Mouse (Mus musculus) stomach, postnatal 0 days (tissue): ENCODE results near the gene Ctsa. TPM values are rescaled to one million over a fixed set of nuclear protein-coding genes. Genes with fewer than 3 reads are reported as not detected.

ENCODE experiments used
- ATAC-seq: fragments of 200-750 bp; cut with Nextera tagmentation; 2 replicates; pipeline ENCODE4 v1.8.0; 2017; ENCODE audit not compliant: low FRiP score, low TSS enrichment
- DNase-seq: peaks from one replicate; pipeline ENCODE4 v3.0.0-alpha.2; 2016; ENCODE audit warnings: low spot score
- H3K27ac ChIP-seq: fragments of 300-500 bp; sonication (generic); replicated peaks from 2 replicates; pipeline ENCODE4 v1.5.1; 2014; ENCODE audit warnings: mild to moderate bottlenecking, control low read depth
- H3K27me3 ChIP-seq: fragments of 300-500 bp; sonication (generic); 2 replicates; pipeline ENCODE4 v1.6.1; 2014; ENCODE audit warnings: low read length; ENCODE audit not compliant: control insufficient read depth, insufficient read depth
- H3K36me3 ChIP-seq: fragments of 300-500 bp; sonication (generic); 2 replicates; pipeline ENCODE4 v1.6.1; 2014; ENCODE audit warnings: low read length, mixed read lengths; ENCODE audit not compliant: control insufficient read depth, insufficient read depth
- H3K4me1 ChIP-seq: fragments of 300-500 bp; sonication (generic); replicated peaks from 2 replicates; pipeline ENCODE4 v1.6.1; 2014; ENCODE audit warnings: antibody characterized with exemption; ENCODE audit not compliant: control insufficient read depth, insufficient read depth
- H3K4me2 ChIP-seq: fragments of 300-500 bp; sonication (generic); replicated peaks from 2 replicates; pipeline ENCODE4 v1.6.1; 2014; ENCODE audit warnings: low read depth, mild to moderate bottlenecking, control low read depth, moderate library complexity
- H3K4me3 ChIP-seq: fragments of 300-500 bp; sonication (generic); 2 replicates; pipeline ENCODE4 v1.5.1; 2014; ENCODE audit warnings: low read depth, low read length, control low read depth
- H3K9ac ChIP-seq: fragments of 300-500 bp; sonication (generic); 2 replicates; pipeline ENCODE4 v1.6.1; 2014; ENCODE audit warnings: mild to moderate bottlenecking, low read length, control low read depth, mixed read lengths
- H3K9me3 ChIP-seq: fragments of 300-500 bp; sonication (generic); 2 replicates; pipeline ENCODE4 v1.6.1; 2016; ENCODE audit warnings: low read length; ENCODE audit not compliant: control insufficient read depth
- CTCF ChIP-seq: IDR thresholded peaks from 2 replicates; pipeline ENCODE4 v1.5.1; 2016; ENCODE audit warnings: antibody characterized with exemption, low read depth, mild to moderate bottlenecking, moderate library complexity
- EP300 ChIP-seq: optimal IDR thresholded peaks from 2 replicates; pipeline ENCODE3; 2016; ENCODE audit warnings: antibody characterized with exemption
- WGBS: fragments of 180-500 bp; shearing (Covaris S2); extraction: QIAGEN DNeasy Blood & Tissue Kit; methylation state at CpG from one replicate; pipeline ENCODE4 v1.1.7; 2014; 5-methylcytosine and 5-hydroxymethylcytosine counted together
- polyA plus RNA-seq: library from polyadenylated mRNA; unstranded; fragments of >200 nt; fragmentation: Nextera tagmentation; extraction: Ambion mirVana; gene quantifications from 2 replicates; pipeline ENCODE4 v1.2.1, GENCODE M21; 2015

Gene Ctsa
- polyA plus RNA-seq, 1 experiment from 2014 or later = 107 TPM

- Histone ChIP-seq H3K4me1 (0 out of 2 replicates have a peak, but pooled peaks cover 3% of the 10 kb centered on the region), H3K9ac (no peak overlapping the region), H3K4me3 (peak overlapping the region; percentile 74; the same call in 1 of the 2 replicates), H3K27ac (0 out of 2 replicates have a peak overlapping the region, but pooled peaks have one; percentile 18), H3K27me3 (no peaks in the 10 kb centered on the region), H3K9me3 (no peaks in the 10 kb centered on the region), H3K36me3 (peaks cover 4% of the 10 kb centered on the region), H3K4me2 (peak overlapping the region; percentile 90)
- 73% methylated on average over 3 of the region's 3 CpGs for WGBS
- ATAC-seq = no peak
- DNase-seq = no peak
- no peak for TF ChIP-seq EP300
- no peak for TF ChIP-seq CTCF
Measured at GRCm38 (mm10) chr2:164787032-164787431, 45.6 kb upstream of the Ctsa start.

DNA sequence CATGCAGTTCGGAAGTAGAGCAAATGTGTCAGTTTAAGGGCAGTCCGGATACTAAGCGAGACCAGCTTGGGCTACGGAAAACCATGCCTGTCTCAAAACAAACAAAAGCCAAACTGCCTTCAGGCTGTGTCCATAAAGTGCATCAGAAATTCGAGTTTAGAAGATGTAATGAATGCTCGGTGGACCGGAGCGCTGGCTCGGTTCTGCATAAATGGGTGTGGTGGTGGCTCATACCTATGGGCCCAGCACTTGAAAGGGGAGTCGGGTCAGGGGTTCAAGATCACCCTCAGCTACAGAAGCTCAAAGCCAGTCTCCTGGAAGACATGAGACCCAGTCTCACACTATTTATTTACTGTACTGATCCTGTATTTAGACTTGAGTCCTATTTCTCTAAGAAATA lies 44.9 kb upstream of the Ctsa start:
- ATAC-seq = no peak

GRCm38 (mm10) chr2:164788411-164788810 lies 44.3 kb upstream of the Ctsa start:
- no peaks in the 10 kb centered on the region for H3K9me3 ChIP-seq
- no peak overlapping the region for H3K4me3 ChIP-seq
- H3K27ac ChIP-seq = no peak overlapping the region
- H3K27me3 ChIP-seq = no peaks in the 10 kb centered on the region
- H3K4me1 ChIP-seq = 0 out of 2 replicates have a peak, but pooled peaks cover 3% of the 10 kb centered on the region
- no peak overlapping the region for H3K4me2 ChIP-seq
- TF ChIP-seq EP300 (no peak), CTCF (no peak)
- peaks cover 14% of the 10 kb centered on the region for H3K36me3 ChIP-seq
- 51% methylated on average over 4 of the region's 4 CpGs for WGBS
- no peak for DNase-seq
- no peak overlapping the region for H3K9ac ChIP-seq
- ATAC-seq = no peak

More for the DNA sequence above, 44.9 kb upstream of the Ctsa start:
- Histone ChIP-seq H3K36me3 (peaks cover 11% of the 10 kb centered on the region), H3K27me3 (no peaks in the 10 kb centered on the region), H3K27ac (no peak overlapping the region), H3K9me3 (no peaks in the 10 kb centered on the region), H3K4me2 (no peak overlapping the region), H3K9ac (no peak overlapping the region), H3K4me3 (no peak overlapping the region), H3K4me1 (0 out of 2 replicates have a peak, but pooled peaks cover 3% of the 10 kb centered on the region)
- TF ChIP-seq CTCF = no peak
- TF ChIP-seq EP300 = no peak
- WGBS = 73% methylated on average over 10 of the region's 10 CpGs
- DNase-seq = no peak

DNA sequence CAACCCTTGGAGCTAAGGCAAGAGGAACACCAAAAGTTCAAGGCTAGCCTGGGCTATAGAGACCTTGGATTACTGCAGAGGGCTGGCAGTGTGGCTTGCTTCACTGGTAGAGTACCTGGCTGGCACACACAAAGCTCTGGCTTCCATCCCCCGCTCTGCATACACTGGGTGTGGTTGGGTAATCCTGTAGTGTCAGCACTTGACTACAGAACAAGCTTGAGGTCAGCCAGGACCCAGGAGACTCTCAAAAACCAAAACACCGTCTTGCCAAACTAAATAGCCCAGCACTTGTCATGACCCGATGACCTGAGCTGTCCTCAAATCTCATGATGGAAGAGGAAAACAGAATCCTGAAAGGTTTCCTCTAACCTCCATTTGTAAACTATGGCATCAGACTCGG lies 42.2 kb upstream of the Ctsa start:
- peaks cover 17% of the 10 kb centered on the region for H3K36me3 ChIP-seq
- no peak overlapping the region for H3K9ac ChIP-seq
- H3K9me3 ChIP-seq = no peaks in the 10 kb centered on the region
- ATAC-seq (no peak), DNase-seq (no peak)
- 54% methylated on average over 4 of the region's 4 CpGs for WGBS
- no peak overlapping the region for H3K27ac ChIP-seq
- TF ChIP-seq CTCF = no peak
- TF ChIP-seq EP300 = no peak
- no peak overlapping the region for H3K4me2 ChIP-seq
- no peak overlapping the region for H3K4me3 ChIP-seq
- no peaks in the 10 kb centered on the region for H3K4me1 ChIP-seq
- H3K27me3 ChIP-seq = no peaks in the 10 kb centered on the region

- H3K9me3 ChIP-seq = no peaks in the 10 kb centered on the region
- H3K4me1 ChIP-seq = no peaks in the 10 kb centered on the region
- no peak overlapping the region for H3K9ac ChIP-seq
- no peak overlapping the region for H3K4me2 ChIP-seq
- peaks cover 17% of the 10 kb centered on the region for H3K36me3 ChIP-seq
- DNase-seq (no peak), ATAC-seq (no peak)
- WGBS = 87% methylated on average over 18 of the region's 18 CpGs
- no peak overlapping the region for H3K4me3 ChIP-seq
- no peaks in the 10 kb centered on the region for H3K27me3 ChIP-seq
- TF ChIP-seq CTCF = no peak
- no peak for TF ChIP-seq EP300
- no peak overlapping the region for H3K27ac ChIP-seq
Measured at GRCm38 (mm10) chr2:164791841-164792261, 40.8 kb upstream of the Ctsa start.

DNA sequence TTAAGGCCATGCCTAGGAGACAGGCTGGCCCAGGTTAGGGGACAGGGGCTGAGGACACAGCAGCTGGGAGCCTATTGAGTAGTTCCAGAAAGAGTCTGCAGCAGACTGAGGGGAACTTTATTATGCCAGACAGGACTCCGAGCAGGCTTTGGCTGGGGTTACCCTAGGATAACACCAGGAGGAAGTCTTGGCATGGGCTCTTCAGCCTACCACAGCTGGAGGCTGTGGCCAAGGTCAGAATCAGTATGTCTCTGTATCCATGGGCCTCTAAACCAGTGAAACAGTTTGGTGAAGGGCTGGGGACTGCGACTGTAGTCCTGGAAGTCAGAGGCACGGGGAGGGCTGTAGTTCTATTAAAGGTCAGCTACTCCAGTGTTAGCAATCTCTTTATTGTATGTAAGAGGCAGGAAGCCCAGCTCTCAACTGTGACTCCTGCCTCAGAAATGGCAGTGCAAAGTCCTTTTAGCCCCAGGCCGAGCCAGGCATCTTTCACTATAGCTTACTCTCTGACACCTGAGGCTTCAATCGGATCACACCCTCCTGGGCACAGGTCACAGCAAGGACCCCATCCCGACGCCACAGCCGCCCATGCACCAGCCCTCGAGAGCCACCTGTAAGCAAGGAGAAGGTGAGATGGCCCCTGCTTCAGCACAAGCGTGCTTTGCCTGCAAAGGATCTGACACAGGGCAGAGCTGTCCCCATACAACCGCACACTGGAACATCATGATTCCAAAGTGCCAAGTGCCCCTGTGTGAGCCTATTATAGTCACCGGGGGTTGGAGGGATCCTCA lies 40.1 kb upstream of the Ctsa start:
- Histone ChIP-seq H3K9me3 (no peaks in the 10 kb centered on the region), H3K27ac (no peak overlapping the region), H3K4me1 (no peaks in the 10 kb centered on the region), H3K4me2 (no peak overlapping the region), H3K4me3 (no peak overlapping the region), H3K27me3 (no peaks in the 10 kb centered on the region), H3K9ac (no peak overlapping the region), H3K36me3 (peaks cover 17% of the 10 kb centered on the region)
- ATAC-seq (no peak), DNase-seq (no peak)
- 86% methylated on average over 12 of the region's 12 CpGs for WGBS
- TF ChIP-seq CTCF (no peak), EP300 (no peak)
